Mouse (Mus musculus) v-Abl transformed pro-B cells (cell line): ENCODE results near the gene Gm21885.

Experiments used
- in situ Hi-C, 2 experiments: fragments of 400-800 bp; cut with MboI; formaldehyde crosslinking; loops; one replicate each; pipeline ENCODE4 v1.15.1; 2025; ENCODE audit not compliant: unreplicated experiment in 2 of 2

Gm21885 gene

GRCm38 (mm10) chr11:94315308-94315707 lies 33.6 kb downstream of the Gm21885 start:
- in situ Hi-C loops = loop anchor here in 1 of 2 experiments (25.0 kb wide), 1 partner anchor 353 kb away; the partner anchor contains the start of genes Gm20390, Nme1 and Nme2

- in situ Hi-C loops = loop anchor here in 1 of 2 experiments (25.0 kb wide), 1 partner anchor 354 kb away; the partner anchor contains the start of genes Gm20390, Nme1 and Nme2
These were observed 34.9 kb downstream of the Gm21885 start for GRCm38 (mm10) chr11:94316528-94316927.

- in situ Hi-C loops = loop anchor here in 1 of 2 experiments (25.0 kb wide), 1 partner anchor 355 kb away; the partner anchor contains the start of genes Gm20390, Nme1 and Nme2
These were observed 35.3 kb downstream of the Gm21885 start for GRCm38 (mm10) chr11:94317014-94317413.

- in situ Hi-C loops = loop anchor here in 1 of 2 experiments (25.0 kb wide), 1 partner anchor 355 kb away; the partner anchor contains the start of genes Gm20390, Nme1 and Nme2
These were observed 35.8 kb downstream of the Gm21885 start for GRCm38 (mm10) chr11:94317515-94317914.

GRCm38 (mm10) chr11:94318056-94318455 lies 36.4 kb downstream of the Gm21885 start:
- in situ Hi-C loops = loop anchor here in 1 of 2 experiments (25.0 kb wide), 1 partner anchor 356 kb away; the partner anchor contains the start of genes Gm20390, Nme1 and Nme2

GRCm38 (mm10) chr11:94320969-94321930 lies 39.6 kb downstream of the Gm21885 start:
- in situ Hi-C loops = loop anchor here in 1 of 2 experiments (25.0 kb wide), 1 partner anchor 359 kb away; the partner anchor contains the start of genes Gm20390, Nme1 and Nme2

- in situ Hi-C loops = loop anchor here in 1 of 2 experiments (25.0 kb wide), 1 partner anchor 360 kb away; the partner anchor contains the start of genes Gm20390, Nme1 and Nme2
These were observed 40.3 kb downstream of the Gm21885 start, which contains the start of gene Luc7l3 for GRCm38 (mm10) chr11:94321931-94322400. Gene Luc7l3 (minus strand): TSS chr11:94321988.

- in situ Hi-C loops = loop anchor here in 1 of 2 experiments (25.0 kb wide), 1 partner anchor 360 kb away; the partner anchor contains the start of genes Gm20390, Nme1 and Nme2
These were observed 41.0 kb downstream of the Gm21885 start for GRCm38 (mm10) chr11:94322636-94323035.

GRCm38 (mm10) chr11:94323271-94323925 lies 41.7 kb downstream of the Gm21885 start:
- in situ Hi-C loops = loop anchor here in 1 of 2 experiments (25.0 kb wide), 1 partner anchor 361 kb away; the partner anchor contains the start of genes Gm20390, Nme1 and Nme2

- in situ Hi-C loops = loop anchor here in 1 of 2 experiments (25.0 kb wide), 1 partner anchor 362 kb away; the partner anchor contains the start of genes Gm20390, Nme1 and Nme2
These were observed 42.9 kb downstream of the Gm21885 start for GRCm38 (mm10) chr11:94324618-94325017.

- in situ Hi-C loops = no loop called here
These were observed 45.3 kb downstream of the Gm21885 start for GRCm38 (mm10) chr11:94326961-94327411.

GRCm38 (mm10) chr11:94327693-94328643 lies 46.3 kb downstream of the Gm21885 start, which contains the start of gene Ankrd40:
Gene Ankrd40 (plus strand): TSS chr11:94328001.
- in situ Hi-C loops = no loop called here

- in situ Hi-C loops = no loop called here
These were observed 47.0 kb downstream of the Gm21885 start for GRCm38 (mm10) chr11:94328644-94329025.

- in situ Hi-C loops = no loop called here
These were observed 47.7 kb downstream of the Gm21885 start for GRCm38 (mm10) chr11:94329270-94329891.

GRCm38 (mm10) chr11:94330211-94330610 lies 48.5 kb downstream of the Gm21885 start:
- in situ Hi-C loops = loop anchor here in 1 of 2 experiments (10.0 kb wide), 1 partner anchor 155 kb away; the partner anchor contains the start of gene Spata20

- in situ Hi-C loops = loop anchor here in 1 of 2 experiments (10.0 kb wide), 1 partner anchor 152 kb away; the partner anchor contains the start of gene Spata20
These were observed 51.1 kb downstream of the Gm21885 start for GRCm38 (mm10) chr11:94332726-94333125.

GRCm38 (mm10) chr11:94334386-94334968 lies 52.8 kb downstream of the Gm21885 start:
- in situ Hi-C loops = loop anchor here in 1 of 2 experiments (10.0 kb wide), 1 partner anchor 150 kb away; the partner anchor contains the start of gene Spata20
